Mouse (Mus musculus): ENCODE measurements around the gene 5730596B20Rik. TPM values are rescaled to one million over a fixed set of nuclear protein-coding genes. Genes with fewer than 3 reads are reported as not detected.

The 5730596B20Rik gene
- polyA plus RNA-seq, 1 experiment, result 0.07 TPM

- Histone ChIP-seq H3K36me3 (ENCODE audit: control insufficient read depth, insufficient read depth) (peaks cover under 1% of the 10 kb centered on the region), H3ac (ENCODE audit: control insufficient read depth, insufficient read length, low read depth) (no peak overlapping the region), H3K4me3 (ENCODE audit: insufficient read depth, poor library complexity, severe bottlenecking) (no peak overlapping the region), H3K79me2 (ENCODE audit: control insufficient read depth, insufficient read depth) (peaks cover 29% of the 10 kb centered on the region), H3K79me3 (ENCODE audit: low read depth) (peaks cover 11% of the 10 kb centered on the region), H3K27me3 (ENCODE audit: control insufficient read depth, insufficient read depth, insufficient read length) (no peaks in the 10 kb centered on the region)
- no peak for TF ChIP-seq USF1 (IDR thresholded peaks at IDR 0.05; ENCODE audit: low read depth)
Measured at GRCm38 (mm10) chr6:52156551-52157200, 20.6 kb upstream of the 5730596B20Rik start.

GRCm38 (mm10) chr6:52157466-52158275, 19.6 kb upstream of the 5730596B20Rik start:
- Histone ChIP-seq H3K4me3 (ENCODE audit: insufficient read depth, poor library complexity, severe bottlenecking) (peak overlapping the region; percentile 78), H3K79me3 (ENCODE audit: low read depth) (peaks cover 15% of the 10 kb centered on the region), H3K27me3 (ENCODE audit: control insufficient read depth, insufficient read depth, insufficient read length) (no peaks in the 10 kb centered on the region), H3K36me3 (ENCODE audit: control insufficient read depth, insufficient read depth) (peaks cover 10% of the 10 kb centered on the region), H3ac (ENCODE audit: control insufficient read depth, insufficient read length, low read depth) (peak overlapping the region; percentile 10), H3K79me2 (ENCODE audit: control insufficient read depth, insufficient read depth) (peaks cover 38% of the 10 kb centered on the region)
- no peak for TF ChIP-seq FOSL1 (IDR thresholded peaks at IDR 0.05; ENCODE audit: insufficient read depth, low read length, poor library complexity, severe bottlenecking)
- no peak for TF ChIP-seq MYOG (IDR thresholded peaks at IDR 0.05; ENCODE audit: control insufficient read depth, extremely low read depth, insufficient read length)
- TF ChIP-seq USF1 (IDR thresholded peaks at IDR 0.05; ENCODE audit: low read depth), result no peak
- TF ChIP-seq CTCF (IDR thresholded peaks at IDR 0.05; ENCODE audit: control insufficient read depth, insufficient read depth, insufficient read length), result no peak
- no peak for TF ChIP-seq MYOD1 (IDR thresholded peaks at IDR 0.05; ENCODE audit: control insufficient read depth, insufficient read length, low read depth)
- no peak for TF ChIP-seq CEBPB (IDR thresholded peaks at IDR 0.05; ENCODE audit: low read depth)
- no peak for TF ChIP-seq MAX (IDR thresholded peaks at IDR 0.05)

GRCm38 (mm10) chr6:52158276-52159051, 18.8 kb upstream of the 5730596B20Rik start, which contains the start of gene Hoxa1:
TSS of gene Hoxa1 (minus strand) at chr6:52158317.
- H3K36me3 ChIP-seq (ENCODE audit: control insufficient read depth, insufficient read depth), result peaks cover 17% of the 10 kb centered on the region
- H3ac ChIP-seq (ENCODE audit: control insufficient read depth, insufficient read length, low read depth), result peak within 1 kb of the TSS; percentile 78
- TF ChIP-seq USF1 (IDR thresholded peaks at IDR 0.05; ENCODE audit: low read depth), result peak; percentile 92
- no peak for TF ChIP-seq MYOG (IDR thresholded peaks at IDR 0.05; ENCODE audit: control insufficient read depth, extremely low read depth, insufficient read length)
- no peak for TF ChIP-seq CTCF (IDR thresholded peaks at IDR 0.05; ENCODE audit: control insufficient read depth, insufficient read depth, insufficient read length)
- TF ChIP-seq MYOD1 (IDR thresholded peaks at IDR 0.05; ENCODE audit: control insufficient read depth, insufficient read length, low read depth), result no peak
- TF ChIP-seq CEBPB (IDR thresholded peaks at IDR 0.05; ENCODE audit: low read depth), result peak; percentile 88
- no peak for TF ChIP-seq FOSL1 (IDR thresholded peaks at IDR 0.05; ENCODE audit: insufficient read depth, low read length, poor library complexity, severe bottlenecking)
- peak; percentile 10 for TF ChIP-seq MAX (IDR thresholded peaks at IDR 0.05)
- H3K4me3 ChIP-seq (ENCODE audit: insufficient read depth, poor library complexity, severe bottlenecking), result peak within 1 kb of the TSS; percentile 78
- no peaks in the 10 kb centered on the region for H3K27me3 ChIP-seq (ENCODE audit: control insufficient read depth, insufficient read depth, insufficient read length)
- peaks cover 42% of the 10 kb centered on the region for H3K79me2 ChIP-seq (ENCODE audit: control insufficient read depth, insufficient read depth)
- peaks cover 18% of the 10 kb centered on the region for H3K79me3 ChIP-seq (ENCODE audit: low read depth)

GRCm38 (mm10) chr6:52159164-52159761, 18.0 kb upstream of the 5730596B20Rik start:
- Histone ChIP-seq H3K4me3 (ENCODE audit: insufficient read depth, poor library complexity, severe bottlenecking) (peak overlapping the region; percentile 78), H3K79me3 (ENCODE audit: low read depth) (peaks cover 18% of the 10 kb centered on the region), H3K36me3 (ENCODE audit: control insufficient read depth, insufficient read depth) (peaks cover 19% of the 10 kb centered on the region), H3K27me3 (ENCODE audit: control insufficient read depth, insufficient read depth, insufficient read length) (no peaks in the 10 kb centered on the region), H3ac (ENCODE audit: control insufficient read depth, insufficient read length, low read depth) (peak overlapping the region; percentile 73), H3K79me2 (ENCODE audit: control insufficient read depth, insufficient read depth) (peaks cover 42% of the 10 kb centered on the region)
- no peak for TF ChIP-seq FOSL1 (IDR thresholded peaks at IDR 0.05; ENCODE audit: insufficient read depth, low read length, poor library complexity, severe bottlenecking)
- no peak for TF ChIP-seq CTCF (IDR thresholded peaks at IDR 0.05; ENCODE audit: control insufficient read depth, insufficient read depth, insufficient read length)
- TF ChIP-seq CEBPB (IDR thresholded peaks at IDR 0.05; ENCODE audit: low read depth), result no peak
- TF ChIP-seq MYOG (IDR thresholded peaks at IDR 0.05; ENCODE audit: control insufficient read depth, extremely low read depth, insufficient read length), result no peak
- TF ChIP-seq MYOD1 (IDR thresholded peaks at IDR 0.05; ENCODE audit: control insufficient read depth, insufficient read length, low read depth), result no peak
- TF ChIP-seq USF1 (IDR thresholded peaks at IDR 0.05; ENCODE audit: low read depth), result no peak
- TF ChIP-seq MAX (IDR thresholded peaks at IDR 0.05), result no peak

- H3K36me3 ChIP-seq (ENCODE audit: control insufficient read depth, insufficient read depth), result peaks cover 19% of the 10 kb centered on the region
- peaks cover 42% of the 10 kb centered on the region for H3K79me2 ChIP-seq (ENCODE audit: control insufficient read depth, insufficient read depth)
- TF ChIP-seq CEBPB (IDR thresholded peaks at IDR 0.05; ENCODE audit: low read depth), result no peak
- TF ChIP-seq MYOG (IDR thresholded peaks at IDR 0.05; ENCODE audit: control insufficient read depth, extremely low read depth, insufficient read length), result no peak
- TF ChIP-seq USF1 (IDR thresholded peaks at IDR 0.05; ENCODE audit: low read depth), result no peak
- no peak for TF ChIP-seq CTCF (IDR thresholded peaks at IDR 0.05; ENCODE audit: control insufficient read depth, insufficient read depth, insufficient read length)
- peaks cover 18% of the 10 kb centered on the region for H3K79me3 ChIP-seq (ENCODE audit: low read depth)
- H3K4me3 ChIP-seq (ENCODE audit: insufficient read depth, poor library complexity, severe bottlenecking), result peak overlapping the region; percentile 78
- H3K27me3 ChIP-seq (ENCODE audit: control insufficient read depth, insufficient read depth, insufficient read length), result no peaks in the 10 kb centered on the region
- H3ac ChIP-seq (ENCODE audit: control insufficient read depth, insufficient read length, low read depth), result no peak overlapping the region
Measured at GRCm38 (mm10) chr6:52159979-52160378, 17.3 kb upstream of the 5730596B20Rik start.
